Mouse (Mus musculus): ENCODE data around the gene Cacnb4.

- TF ChIP-seq POLR2A (IDR thresholded peaks at IDR 0.05; ENCODE audit: borderline replicate concordance, extremely low read depth, low read depth, low read length), result no peak
- no peak for TF ChIP-seq CTCF (IDR thresholded peaks at IDR 0.05; ENCODE audit: insufficient read depth, low read length)
These were observed 120.2 kb downstream of the Cacnb4 start for GRCm38 (mm10) chr2:52556298-52556960.
